19 mouse cellular contexts compared by ENCODE assay signal in the genomic region with DNA sequence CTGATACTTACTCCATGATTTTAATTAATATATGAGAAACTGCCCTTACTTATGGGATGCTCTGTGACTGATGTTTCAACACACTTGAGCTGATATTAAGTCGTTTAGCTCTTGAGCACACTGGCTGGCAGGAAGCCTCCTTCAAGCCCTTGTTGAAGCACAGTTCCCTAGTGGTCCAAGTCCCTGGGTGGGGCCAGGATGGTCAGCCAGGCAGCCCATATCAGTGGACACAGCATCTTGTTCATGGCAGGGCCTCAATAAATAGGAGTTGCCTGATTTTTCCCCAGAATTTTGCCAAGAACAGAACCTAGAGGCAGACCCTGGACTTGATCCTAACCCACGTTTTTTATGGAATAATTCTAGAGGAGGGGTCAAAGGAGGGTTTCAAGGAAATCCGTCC. TPM values are rescaled to one million over a fixed set of nuclear protein-coding genes. Genes with fewer than 3 reads are reported as not detected.
DNase-seq lines count a peak whose midpoint lies in the region; ATAC-seq lines count a peak whose summit lies in the region.
"Had no signal": no experiment of that assay in that cellular context is flagged by ENCODE, and none has a peak within 500 bp of the region (broad histone marks: within the 10 kb centered on the region; RNA-seq: fewer than 3 reads in every experiment).

No protein-coding gene starts in this region.

- H3K4me2 ChIP-seq in heart, embryonic 12.5 days: no peak overlapping the region
- H3K4me2 ChIP-seq: hindbrain, embryonic 15.5 days; intestine, embryonic 15.5 days; limb, embryonic 13.5 days; midbrain, embryonic 12.5 days had no signal

- H3K36me3 ChIP-seq in heart, embryonic 12.5 days: peaks cover 43% of the 10 kb centered on the region
- H3K36me3 ChIP-seq: hindbrain, embryonic 15.5 days had no signal

- H3K4me3 ChIP-seq in heart, embryonic 12.5 days: no peak overlapping the region
- H3K4me3 ChIP-seq: hindbrain, embryonic 15.5 days; intestine, embryonic 15.5 days; limb, embryonic 13.5 days; midbrain, embryonic 12.5 days had no signal

- no peaks in the 10 kb centered on the region for H3K27me3 ChIP-seq in heart, embryonic 12.5 days (replicated peaks)
- H3K27me3 ChIP-seq: hindbrain, embryonic 15.5 days; intestine, embryonic 15.5 days; limb, embryonic 13.5 days; midbrain, embryonic 12.5 days had no signal

- H3K9ac ChIP-seq in heart, embryonic 12.5 days: no peak overlapping the region
- H3K9ac ChIP-seq: hindbrain, embryonic 15.5 days; intestine, embryonic 15.5 days; limb, embryonic 13.5 days; liver, embryonic 14.5 days; midbrain, embryonic 12.5 days had no signal

- intact Hi-C loops in heart, postnatal 25 days (cut with DNase I): no loop called here

- WGBS in heart, embryonic 12.5 days: 65% methylated on average over 3 of the region's 3 CpGs

- H3K4me1 ChIP-seq in heart, embryonic 12.5 days (replicated peaks): peaks cover 54% of the 10 kb centered on the region

- H3K9me3 ChIP-seq in heart, embryonic 12.5 days (replicated peaks): no peaks in the 10 kb centered on the region
- H3K9me3 ChIP-seq: hindbrain, embryonic 15.5 days; intestine, embryonic 15.5 days; limb, embryonic 13.5 days; midbrain, embryonic 12.5 days had no signal

- ATAC-seq in heart, embryonic 12.5 days (ENCODE audit: insufficient number of reproducible peaks, low FRiP score): no peak
- ATAC-seq: intestine, embryonic 15.5 days had no signal

- no peak overlapping the region for H3K27ac ChIP-seq in heart, embryonic 12.5 days (ENCODE audit: poor library complexity, severe bottlenecking)
- H3K27ac ChIP-seq: hindbrain, embryonic 15.5 days; intestine, embryonic 15.5 days; limb, embryonic 13.5 days; liver, embryonic 14.5 days; midbrain, embryonic 12.5 days had no signal

- DNase-seq in heart, adult 18-20 months: peak; percentile 71 to 84
- DNase-seq in kidney, postnatal 10 days: peak; percentile 48
- no peak for DNase-seq in kidney, adult 9 months
- DNase-seq in heart, adult 9 months (ENCODE audit: low spot score in 2 of 2): peak; percentile 49 to 66
- peak; percentile 61 for DNase-seq in heart, postnatal 25 days (ENCODE audit: low spot score)
- no peak for DNase-seq in cerebellum, postnatal 25 days
- DNase-seq: cerebellum, adult 18-20 months; thymus, postnatal 25 days had no signal

RNA-seq across cellular contexts. Expression of a gene that starts 25.7 kb away (rescaled TPM):
- total RNA-seq in heart, adult 18-20 months (2021): not detected
- 0.86 and 1.3 TPM in 2 replicates for polyA plus RNA-seq in heart, embryonic 12.5 days (2016; fragmentation: Nextera tagmentation; extraction: Ambion mirVana)
- not detected for total RNA-seq in heart, postnatal 25 days (2021)
- total RNA-seq: gastrocnemius, adult 8-10 months; heart, postnatal 10 days; layer of hippocampus, postnatal 10 days; megakaryocyte progenitor cell, adult 5-6 weeks had no signal
- polyA plus RNA-seq: embryonic facial prominence, embryonic 11.5 days; hindbrain, embryonic 15.5 days; intestine, embryonic 15.5 days; midbrain, embryonic 12.5 days had no signal

RNA-seq across cellular contexts. Expression of a gene that starts 42.5 kb away (rescaled TPM):
- 1 to 10 TPM; 7.5 to 8.8 TPM for total RNA-seq in heart, adult 18-20 months (2021)
- polyA plus RNA-seq in heart, embryonic 12.5 days (2016; fragmentation: Nextera tagmentation; extraction: Ambion mirVana): 16.3 and 17.0 TPM in 2 replicates
- 1 to 10 TPM; 7.8 to 8.8 TPM for total RNA-seq in heart, postnatal 25 days (2021)

RNA-seq across cellular contexts. Expression of a gene that starts 48.4 kb away (rescaled TPM):
- 10 to 100 TPM; 46.9 to 60.7 TPM for total RNA-seq in heart, adult 18-20 months (2021)
- polyA plus RNA-seq in heart, embryonic 12.5 days (2016; fragmentation: Nextera tagmentation; extraction: Ambion mirVana): 53.4 and 55.6 TPM in 2 replicates
- total RNA-seq in heart, postnatal 25 days (2021): 10 to 100 TPM; 48.5 to 54.4 TPM

Comparison
In these comparisons a context has a peak if more than half of its experiments do, and no peak if none do; other contexts are left out.
1. DNase-seq: peak in heart, adult 18-20 months (2 of 2), kidney, postnatal 10 days (single experiment), heart, adult 9 months (2 of 2) and heart, postnatal 25 days (single experiment); none in kidney, adult 9 months (single experiment) and cerebellum, postnatal 25 days (0 of 2).